Comparison of ENCODE assay signal across 12 mouse cellular contexts in the genomic region with DNA sequence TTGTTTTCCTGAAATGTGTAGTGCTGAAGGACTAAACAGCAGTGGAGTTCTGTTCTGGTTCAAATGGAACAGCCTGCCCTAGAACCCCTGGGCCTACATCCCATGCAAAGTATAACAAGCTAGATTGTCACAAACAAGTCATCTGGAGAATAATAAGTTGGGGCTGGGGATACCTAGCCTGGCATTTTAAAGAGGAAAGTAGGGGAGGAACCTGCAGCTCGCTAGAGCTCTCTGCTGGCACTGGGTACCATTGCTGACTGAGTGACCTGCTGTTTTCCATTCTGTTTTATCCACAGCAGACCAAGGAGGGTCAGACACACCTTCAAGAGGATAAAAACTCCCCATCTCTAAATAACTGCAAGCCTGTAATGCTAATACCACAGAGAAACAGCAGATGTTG. TPM values are rescaled to one million over a fixed set of nuclear protein-coding genes. Genes with fewer than 3 reads are reported as not detected.
DNase-seq lines count a peak whose midpoint lies in the region; ATAC-seq and TF ChIP-seq lines count a peak whose summit lies in the region.
"Had no signal": no experiment of that assay in that cellular context is flagged by ENCODE, and none has a peak within 500 bp of the region (broad histone marks: within the 10 kb centered on the region; RNA-seq: fewer than 3 reads in every experiment).

No protein-coding gene starts in this region.

- H3K4me3 ChIP-seq in hindbrain, embryonic 13.5 days = no peak overlapping the region
- H3K4me3 ChIP-seq in hindbrain, embryonic 10.5 days = no peak overlapping the region
- H3K4me3 ChIP-seq in MEL (ENCODE audit: control insufficient read depth in 1 of 2, insufficient read depth in 1 of 2, low read depth in 2 of 2, low read length in 2 of 2) = no peak overlapping the region
- H3K4me3 ChIP-seq in forebrain, embryonic 16.5 days (replicated peaks; ENCODE audit: low read length) = no peak overlapping the region
- H3K4me3 ChIP-seq: liver, embryonic 13.5 days; megakaryocyte, embryonic 14.5 days had no signal

- no peak overlapping the region for H3K27ac ChIP-seq in hindbrain, embryonic 13.5 days
- no peak overlapping the region for H3K27ac ChIP-seq in hindbrain, embryonic 10.5 days
- H3K27ac ChIP-seq in MEL (ENCODE audit: control insufficient read depth, low read depth, low read length) = no peak overlapping the region
- H3K27ac ChIP-seq in forebrain, embryonic 16.5 days (ENCODE audit: low read length) = no peak overlapping the region
- H3K27ac ChIP-seq: hindbrain, embryonic 14.5 days; liver, embryonic 13.5 days had no signal

- H3K4me2 ChIP-seq in hindbrain, embryonic 13.5 days = no peak overlapping the region
- H3K4me2 ChIP-seq in forebrain, embryonic 16.5 days (ENCODE audit: low read length) = no peak overlapping the region
- H3K4me2 ChIP-seq: hindbrain, embryonic 14.5 days; liver, embryonic 13.5 days had no signal

- H3K9ac ChIP-seq in hindbrain, embryonic 13.5 days = peak overlapping the region; percentile 24; the same call in 1 of the 2 replicates
- H3K9ac ChIP-seq in MEL (ENCODE audit: control insufficient read depth, low read depth, low read length, poor library complexity, severe bottlenecking) = no peak overlapping the region
- H3K9ac ChIP-seq in forebrain, embryonic 16.5 days (replicated peaks; ENCODE audit: low read depth, low read length) = no peak overlapping the region
- H3K9ac ChIP-seq: hindbrain, embryonic 14.5 days; liver, embryonic 13.5 days had no signal

- WGBS in hindbrain, embryonic 13.5 days = 17% methylated on average over 1 of the region's 1 CpGs
- WGBS in hindbrain, embryonic 10.5 days = 54% methylated on average over 1 of the region's 1 CpGs
- 45% methylated on average over 1 of the region's 1 CpGs for WGBS in forebrain, embryonic 16.5 days

- no peak for TF ChIP-seq EP300 in MEL (IDR thresholded peaks at IDR 0.05; ENCODE audit: low read depth in 1 of 2, low read length in 2 of 2)

- no peaks in the 10 kb centered on the region; the same call in 1 of the 2 replicates for H3K79me2 ChIP-seq in MEL (ENCODE audit: control insufficient read depth, insufficient read depth, low read length, poor library complexity)

- TF ChIP-seq CTCF in MEL (IDR thresholded peaks at IDR 0.05 in 2 of 3, conservative IDR thresholded peaks at IDR 0.05 in 1 of 3; ENCODE audit: control insufficient read depth in 1 of 3, insufficient read depth in 1 of 3, low read depth in 2 of 3, low read length in 3 of 3, poor library complexity in 1 of 3, severe bottlenecking in 1 of 3) = peak; percentile 83 to 94 (median 87)

- TF ChIP-seq RAD21 in MEL (IDR thresholded peaks at IDR 0.05; ENCODE audit: low read depth, low read length) = peak; percentile 78

- TF ChIP-seq POLR2A in MEL (IDR thresholded peaks at IDR 0.05; ENCODE audit: control insufficient read depth in 1 of 2, insufficient read depth in 1 of 2, low read depth in 1 of 2, low read length in 2 of 2, poor library complexity in 1 of 2) = no peak

- peaks cover 13% of the 10 kb centered on the region for H3K4me1 ChIP-seq in hindbrain, embryonic 13.5 days (replicated peaks)
- H3K4me1 ChIP-seq in hindbrain, embryonic 10.5 days (replicated peaks) = peaks cover 15% of the 10 kb centered on the region
- H3K4me1 ChIP-seq in MEL (ENCODE audit: control insufficient read depth in 1 of 2, insufficient read depth in 2 of 2, low read length in 2 of 2) = peaks cover 3 to 7% of the 10 kb centered on the region in 2 experiments; a peak in 3 of 4 replicates
- peaks cover 17% of the 10 kb centered on the region for H3K4me1 ChIP-seq in forebrain, embryonic 16.5 days (replicated peaks; ENCODE audit: control insufficient read depth, insufficient read depth, low read length)

- DNase-seq in hindbrain, embryonic 10.5 days (ENCODE audit: low spot score) = no peak
- peak; percentile 76 for DNase-seq in retina, embryonic 14.5 days (ENCODE audit: low spot score)
- no peak for DNase-seq in retina, postnatal 1 day
- DNase-seq in MEL (ENCODE audit: low read depth, low spot score) = peak; percentile 72
- DNase-seq in c-Kit-positive CD71-positive TER-119-positive erythroid progenitor cells, embryonic 14.5 days (ENCODE audit: low spot score) = peak; percentile 33
- no peak for DNase-seq in urinary bladder, postnatal 14 days (ENCODE audit: low spot score)
- DNase-seq: liver, embryonic 13.5 days; right cerebral cortex, postnatal 4 days had no signal

- H3K27me3 ChIP-seq in hindbrain, embryonic 13.5 days = no peaks in the 10 kb centered on the region
- no peaks in the 10 kb centered on the region for H3K27me3 ChIP-seq in hindbrain, embryonic 10.5 days (ENCODE audit: insufficient read depth, poor library complexity, severe bottlenecking)
- H3K27me3 ChIP-seq in MEL (ENCODE audit: control insufficient read depth in 1 of 2, insufficient read depth in 2 of 2, low read length in 2 of 2) = no peaks in the 10 kb centered on the region
- no peaks in the 10 kb centered on the region for H3K27me3 ChIP-seq in forebrain, embryonic 16.5 days (replicated peaks; ENCODE audit: control insufficient read depth, insufficient read depth, low read length)
- H3K27me3 ChIP-seq: liver, embryonic 13.5 days had no signal

- ATAC-seq in hindbrain, embryonic 13.5 days (ENCODE audit: low FRiP score) = no peak
- no peak for ATAC-seq in forebrain, embryonic 16.5 days

- H3K9me3 ChIP-seq in hindbrain, embryonic 13.5 days = no peaks in the 10 kb centered on the region
- no peaks in the 10 kb centered on the region for H3K9me3 ChIP-seq in hindbrain, embryonic 10.5 days
- no peaks in the 10 kb centered on the region for H3K9me3 ChIP-seq in MEL (replicated peaks; ENCODE audit: insufficient read depth, low read length)
- no peaks in the 10 kb centered on the region for H3K9me3 ChIP-seq in forebrain, embryonic 16.5 days (ENCODE audit: control insufficient read depth, low read length)
- H3K9me3 ChIP-seq: liver, embryonic 13.5 days; megakaryocyte, embryonic 14.5 days had no signal

- peaks cover 3% of the 10 kb centered on the region; the same call in 1 of the 2 replicates for H3K36me3 ChIP-seq in hindbrain, embryonic 13.5 days
- no peaks in the 10 kb centered on the region for H3K36me3 ChIP-seq in hindbrain, embryonic 10.5 days
- H3K36me3 ChIP-seq in MEL (ENCODE audit: control insufficient read depth in 1 of 2, insufficient read depth in 2 of 2, low read length in 2 of 2) = peaks cover 0 to 6% of the 10 kb centered on the region in 2 experiments; a peak in 2 of 4 replicates
- H3K36me3 ChIP-seq in forebrain, embryonic 16.5 days (ENCODE audit: control insufficient read depth, insufficient read depth) = no peaks in the 10 kb centered on the region
- H3K36me3 ChIP-seq: liver, embryonic 13.5 days had no signal

TF ChIP-seq in MEL, 35 proteins besides CTCF, POLR2A, EP300 and RAD21 (continues in another document):
- no peak for TF ChIP-seq MEF2A (IDR thresholded peaks at IDR 0.05; ENCODE audit: extremely low read depth, insufficient replicate concordance, low read depth, low read length, poor library complexity, severe bottlenecking)
- no peak for TF ChIP-seq USF1 (IDR thresholded peaks at IDR 0.05; ENCODE audit: low read depth, low read length)
- TF ChIP-seq ETS1 (IDR thresholded peaks at IDR 0.05; ENCODE audit: low read depth, low read length) = no peak
- no peak for TF ChIP-seq JUND (IDR thresholded peaks at IDR 0.05; ENCODE audit: low read depth, low read length)
- peak; percentile 74 for TF ChIP-seq SMC3 (IDR thresholded peaks at IDR 0.05; ENCODE audit: low read depth, low read length)

RNA-seq across cellular contexts. Expression of a gene that starts 4.5 kb away (rescaled TPM):
- polyA plus RNA-seq in hindbrain, embryonic 13.5 days (2015; fragmentation: Nextera tagmentation; extraction: Ambion mirVana) = 33.1 and 35.1 TPM in 2 replicates
- 27.7 and 30.9 TPM in 2 replicates for polyA plus RNA-seq in hindbrain, embryonic 10.5 days (2016; fragmentation: Nextera tagmentation; extraction: Ambion mirVana)
- 4.2 and 5.7 TPM in 2 replicates for total RNA-seq in MEL (2012; rRNA removed)
- polyA plus RNA-seq in MEL (2012; ENCODE audit: insufficient read depth in 1 of 2, insufficient read length in 2 of 2, low read depth in 1 of 2, low replicate concordance in 2 of 2, missing spikeins in 1 of 2) = 1 to 10 TPM in 1 of 2 experiments, not detected in 1; 7.6 TPM
- 30.4 and 33.4 TPM in 2 replicates for polyA plus RNA-seq in forebrain, embryonic 16.5 days (2015; fragmentation: Nextera tagmentation; extraction: Ambion mirVana)

RNA-seq across cellular contexts. Expression of a gene that starts 16.1 kb away (rescaled TPM):
- polyA plus RNA-seq in hindbrain, embryonic 13.5 days (2015; fragmentation: Nextera tagmentation; extraction: Ambion mirVana) = 131 and 136 TPM in 2 replicates
- polyA plus RNA-seq in hindbrain, embryonic 10.5 days (2016; fragmentation: Nextera tagmentation; extraction: Ambion mirVana) = 139 and 147 TPM in 2 replicates
- 91.5 and 92.9 TPM in 2 replicates for total RNA-seq in MEL (2012; rRNA removed)
- 100 to 1,000 TPM in 1 of 2 experiments, not detected in 1; 157 TPM for polyA plus RNA-seq in MEL (2012; ENCODE audit: insufficient read depth in 1 of 2, insufficient read length in 2 of 2, low read depth in 1 of 2, low replicate concordance in 2 of 2, missing spikeins in 1 of 2)
- 103 and 115 TPM in 2 replicates for polyA plus RNA-seq in forebrain, embryonic 16.5 days (2015; fragmentation: Nextera tagmentation; extraction: Ambion mirVana)

RNA-seq across cellular contexts. Expression of a gene that starts 33.6 kb away (rescaled TPM):
- 47.5 and 47.9 TPM in 2 replicates for polyA plus RNA-seq in hindbrain, embryonic 13.5 days (2015; fragmentation: Nextera tagmentation; extraction: Ambion mirVana)
- 46.8 and 49.1 TPM in 2 replicates for polyA plus RNA-seq in hindbrain, embryonic 10.5 days (2016; fragmentation: Nextera tagmentation; extraction: Ambion mirVana)
- 33.9 and 35.0 TPM in 2 replicates for total RNA-seq in MEL (2012; rRNA removed)
- polyA plus RNA-seq in MEL (2012; ENCODE audit: insufficient read depth in 1 of 2, insufficient read length in 2 of 2, low read depth in 1 of 2, low replicate concordance in 2 of 2, missing spikeins in 1 of 2) = 10 to 100 TPM in 1 of 2 experiments, not detected in 1; 49.6 TPM
- 60.2 and 60.6 TPM in 2 replicates for polyA plus RNA-seq in forebrain, embryonic 16.5 days (2015; fragmentation: Nextera tagmentation; extraction: Ambion mirVana)

RNA-seq across cellular contexts. Expression of a gene that starts 38.5 kb away (rescaled TPM):
- 0.48 and 0.74 TPM in 2 replicates for polyA plus RNA-seq in hindbrain, embryonic 13.5 days (2015; fragmentation: Nextera tagmentation; extraction: Ambion mirVana)
- 0.70 and 1.1 TPM in 2 replicates for polyA plus RNA-seq in hindbrain, embryonic 10.5 days (2016; fragmentation: Nextera tagmentation; extraction: Ambion mirVana)
- not detected in 2 replicates for total RNA-seq in MEL (2012; rRNA removed)
- under 1 TPM in 1 of 2 experiments, not detected in 1; 0.06 TPM for polyA plus RNA-seq in MEL (2012; ENCODE audit: insufficient read depth in 1 of 2, insufficient read length in 2 of 2, low read depth in 1 of 2, low replicate concordance in 2 of 2, missing spikeins in 1 of 2)
- polyA plus RNA-seq in forebrain, embryonic 16.5 days (2015; fragmentation: Nextera tagmentation; extraction: Ambion mirVana) = 0.53 and 0.70 TPM in 2 replicates

RNA-seq across cellular contexts. Expression of a gene that starts 40.9 kb away (rescaled TPM):
- 35.1 and 35.5 TPM in 2 replicates for polyA plus RNA-seq in hindbrain, embryonic 13.5 days (2015; fragmentation: Nextera tagmentation; extraction: Ambion mirVana)
- polyA plus RNA-seq in hindbrain, embryonic 10.5 days (2016; fragmentation: Nextera tagmentation; extraction: Ambion mirVana) = 46.9 and 47.2 TPM in 2 replicates
- total RNA-seq in MEL (2012; rRNA removed) = 16.8 and 30.4 TPM in 2 replicates
- 100 to 1,000 TPM in 1 of 2 experiments, 10 to 100 TPM in 1; 79.4 to 270 TPM for polyA plus RNA-seq in MEL (2012; ENCODE audit: insufficient read depth in 1 of 2, insufficient read length in 2 of 2, low read depth in 1 of 2, low replicate concordance in 2 of 2, missing spikeins in 1 of 2)
- polyA plus RNA-seq in forebrain, embryonic 16.5 days (2015; fragmentation: Nextera tagmentation; extraction: Ambion mirVana) = 33.5 and 34.7 TPM in 2 replicates

Comparison
In these comparisons a context has a peak if more than half of its experiments do, and no peak if none do; other contexts are left out.
1. DNase-seq: peak in retina, embryonic 14.5 days (single experiment), MEL (single experiment) and c-Kit-positive CD71-positive TER-119-positive erythroid progenitor cells, embryonic 14.5 days (single experiment); none in hindbrain, embryonic 10.5 days (single experiment), retina, postnatal 1 day (single experiment) and urinary bladder, postnatal 14 days (single experiment).